Mouse (Mus musculus) kidney, embryonic 16.5 days (tissue): Measurements from ENCODE around the gene Amh. TPM values are rescaled to one million over a fixed set of nuclear protein-coding genes. Genes with fewer than 3 reads are reported as not detected.

Source experiments
- ATAC-seq: fragments of 200-750 bp; cut with Nextera tagmentation; 2 replicates; pipeline ENCODE4 v1.8.0; 2017; ENCODE audit warnings: moderate TSS enrichment; ENCODE audit not compliant: low FRiP score, low TSS enrichment
- H3K27ac ChIP-seq: fragments of 300-500 bp; sonication (generic); 2 replicates; pipeline ENCODE4 v1.5.1; 2014; ENCODE audit warnings: low read length
- H3K27me3 ChIP-seq: fragments of 300-500 bp; sonication (generic); 2 replicates; pipeline ENCODE4 v1.6.1; 2014; ENCODE audit warnings: low read length, control low read depth, mixed read lengths; ENCODE audit not compliant: insufficient read depth
- H3K36me3 ChIP-seq: fragments of 300-500 bp; sonication (generic); 2 replicates; pipeline ENCODE4 v1.6.1; 2014; ENCODE audit warnings: low read length, control low read depth, mixed read lengths; ENCODE audit not compliant: insufficient read depth
- H3K4me1 ChIP-seq: fragments of 300-500 bp; sonication (generic); 2 replicates; pipeline ENCODE4 v1.6.1; 2014; ENCODE audit warnings: low read length, control low read depth, mixed read lengths; ENCODE audit not compliant: insufficient read depth
- H3K4me2 ChIP-seq: fragments of 300-500 bp; sonication (generic); replicated peaks from 2 replicates; pipeline ENCODE4 v1.6.1; 2014; ENCODE audit warnings: low read depth, low read length
- H3K4me3 ChIP-seq: fragments of 300-500 bp; sonication (generic); 2 replicates; pipeline ENCODE4 v1.5.1; 2014; ENCODE audit warnings: mild to moderate bottlenecking, low read length
- H3K9ac ChIP-seq: fragments of 300-500 bp; sonication (generic); replicated peaks from 2 replicates; pipeline ENCODE4 v1.6.1; 2014; ENCODE audit warnings: low read length
- H3K9me3 ChIP-seq: fragments of 300-500 bp; sonication (generic); 2 replicates; pipeline ENCODE4 v1.6.1; 2016; ENCODE audit warnings: low read length, control low read depth
- WGBS: fragments of 180-500 bp; shearing (Covaris S2); extraction: QIAGEN DNeasy Blood & Tissue Kit; methylation state at CpG from one replicate; pipeline ENCODE4 v1.1.7; 2014; 5-methylcytosine and 5-hydroxymethylcytosine counted together
- microRNA counts: library from miRNA; unstranded; fragments of <30 nt; microRNA quantifications from one replicate; lab custom pipeline; 2016
- microRNA-seq: library from miRNA; unstranded; fragments of <30 nt; microRNA quantifications from one replicate; pipeline ENCODE4, GENCODE M21; 2016
- polyA plus RNA-seq: library from polyadenylated mRNA; unstranded; fragments of >200 nt; fragmentation: Nextera tagmentation; extraction: Ambion mirVana; gene quantifications from 2 replicates; pipeline ENCODE4 v1.2.1, GENCODE M21; 2015

The Amh gene
- polyA plus RNA-seq, 1 experiment from 2014 or later = 0.70 TPM

DNA sequence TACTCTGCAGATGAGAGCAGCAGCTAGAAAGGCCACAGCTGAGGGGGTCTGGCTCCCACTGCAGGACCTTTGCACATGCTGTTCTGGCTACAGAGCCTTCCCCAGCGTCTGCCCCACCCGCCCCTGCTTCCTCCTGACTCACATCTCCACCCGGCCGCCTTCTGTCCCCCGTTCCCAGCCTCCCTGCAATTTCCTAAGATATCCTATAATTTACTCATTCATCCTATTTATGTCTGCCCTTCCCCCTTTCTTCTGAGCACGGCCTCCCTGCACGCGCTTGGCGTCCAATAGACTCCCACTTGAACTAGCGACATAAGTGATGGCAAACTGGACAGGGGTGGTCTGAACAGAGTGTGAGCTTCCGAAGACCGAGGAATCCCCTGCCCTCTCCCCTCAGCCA lies 40.7 kb downstream of the Amh start:
- Histone ChIP-seq H3K9me3 (no peaks in the 10 kb centered on the region), H3K4me1 (peaks cover 11% of the 10 kb centered on the region; the same call in 1 of the 2 replicates), H3K4me3 (no peak overlapping the region), H3K27me3 (peaks cover 37% of the 10 kb centered on the region), H3K9ac (no peak overlapping the region), H3K36me3 (no peaks in the 10 kb centered on the region), H3K27ac (no peak overlapping the region), H3K4me2 (no peak overlapping the region)
- 65% methylated on average over 12 of the region's 12 CpGs for WGBS
- ATAC-seq = no peak

DNA sequence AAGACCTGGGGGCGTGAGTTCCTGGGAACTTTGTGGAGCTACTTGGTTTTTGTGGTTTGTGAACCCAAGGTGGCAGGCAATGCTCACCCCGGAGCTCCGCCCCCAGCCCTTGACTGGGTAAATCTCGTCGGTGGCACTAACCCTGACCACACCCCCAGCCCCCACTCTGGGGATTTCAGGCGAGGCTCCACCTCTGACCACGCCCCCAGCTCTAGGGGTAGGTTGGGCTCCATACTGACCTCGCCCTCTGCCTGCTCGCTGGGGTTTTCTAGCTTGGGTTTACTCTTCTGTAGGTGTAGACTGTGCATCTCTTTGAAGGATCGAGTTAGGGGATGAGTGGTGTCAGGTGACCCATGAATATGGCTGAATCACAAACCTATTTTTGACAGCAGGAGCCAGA lies 43.5 kb downstream of the Amh start:
- H3K4me3 ChIP-seq = no peak overlapping the region
- H3K27ac ChIP-seq = no peak overlapping the region
- peak; percentile 17; the same call in 1 of the 2 replicates for ATAC-seq
- no peak overlapping the region for H3K9ac ChIP-seq
- peaks cover 20% of the 10 kb centered on the region for H3K27me3 ChIP-seq
- peaks cover 21% of the 10 kb centered on the region; the same call in 1 of the 2 replicates for H3K36me3 ChIP-seq
- no peak overlapping the region for H3K4me2 ChIP-seq
- H3K4me1 ChIP-seq = peaks cover 9% of the 10 kb centered on the region; the same call in 1 of the 2 replicates
- 8% methylated on average over 10 of the region's 10 CpGs for WGBS
- H3K9me3 ChIP-seq = no peaks in the 10 kb centered on the region

DNA sequence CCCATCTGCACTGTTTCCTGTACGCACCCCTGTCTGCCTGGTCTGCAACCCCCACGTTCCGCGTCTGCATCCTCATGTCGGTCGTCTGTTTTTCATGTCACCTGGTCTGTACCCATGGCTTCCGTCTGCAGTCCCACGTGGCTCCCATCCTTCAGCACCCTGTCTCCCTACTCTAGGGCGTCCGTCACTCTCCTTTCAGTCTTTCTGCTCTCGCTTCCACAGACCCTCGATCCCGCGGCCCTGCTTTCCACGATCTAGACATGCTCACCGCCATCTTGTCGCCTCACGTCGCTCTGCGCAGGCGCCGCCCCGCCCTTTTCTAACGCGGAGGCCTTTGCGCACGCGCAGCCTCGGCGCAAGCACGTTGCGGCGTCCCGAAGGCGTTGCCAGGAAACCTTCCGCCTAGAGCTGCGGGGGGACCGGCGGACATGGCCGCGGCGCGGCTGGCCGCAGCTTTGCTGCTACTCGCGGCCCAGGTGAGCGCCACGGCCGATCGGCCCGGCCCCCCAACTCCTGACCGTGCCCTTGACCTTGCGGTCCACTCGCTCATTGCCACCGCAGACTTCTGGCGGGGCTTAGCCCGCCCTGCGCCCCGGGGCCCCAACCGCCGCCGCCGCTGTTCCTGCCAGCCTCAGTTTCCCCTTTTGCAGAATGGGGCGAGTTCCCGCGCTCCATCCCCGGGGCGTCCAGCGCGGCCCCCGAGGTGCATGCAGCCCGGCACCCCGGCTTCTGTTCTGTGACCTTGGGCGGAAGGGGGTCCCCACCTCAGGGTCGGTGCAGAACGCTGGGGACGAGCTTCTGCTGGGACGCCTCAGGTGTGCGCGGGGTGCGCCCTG lies 50.1 kb downstream of the Amh start, which contains the start of the genes Lsm7 and Sppl2b:
Gene Lsm7, minus strand, starts transcription at position 297 of the 836 bp plus-strand sequence.
Gene Sppl2b, plus strand, starts transcription at position 363 of the 836 bp plus-strand sequence.
- peak; percentile 84 for ATAC-seq
- no peaks in the 10 kb centered on the region for H3K27me3 ChIP-seq
- H3K9me3 ChIP-seq = no peaks in the 10 kb centered on the region
- peaks cover 22% of the 10 kb centered on the region for H3K4me1 ChIP-seq
- H3K36me3 ChIP-seq = peaks cover 21% of the 10 kb centered on the region; the same call in 1 of the 2 replicates
- H3K9ac ChIP-seq = peak within 1 kb of the TSS; percentile 94
- peak within 1 kb of the TSS; percentile 34; the same call in 1 of the 2 replicates for H3K27ac ChIP-seq
- peak within 1 kb of the TSS; percentile 99 for H3K4me2 ChIP-seq
- peak within 1 kb of the TSS; percentile 76 for H3K4me3 ChIP-seq
- under 1% methylated on average over 81 of the region's 81 CpGs for whole genome bisulfite sequencing

DNA sequence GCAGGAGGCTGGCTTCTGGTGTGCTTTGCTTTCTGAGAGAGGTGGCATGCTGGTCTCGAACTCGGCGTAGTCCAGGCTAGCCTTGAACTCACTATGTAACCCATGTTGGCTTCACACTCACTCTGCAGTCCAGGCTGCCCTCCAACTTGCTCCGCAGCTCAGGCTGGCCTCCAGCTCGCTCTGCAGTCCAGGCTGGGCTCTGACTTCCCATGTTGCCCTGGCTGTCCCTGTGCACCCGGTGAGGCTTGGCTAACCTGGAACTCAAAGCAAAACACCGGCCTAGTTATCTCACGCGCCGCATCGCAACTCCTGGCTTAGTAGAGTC lies 50.7 kb downstream of the Amh start:
- no peak overlapping the region for H3K27ac ChIP-seq
- peak overlapping the region; percentile 76 for H3K4me3 ChIP-seq
- WGBS = 22% methylated on average over 11 of the region's 11 CpGs
- H3K9ac ChIP-seq = peak overlapping the region; percentile 94
- H3K36me3 ChIP-seq = peaks cover 21% of the 10 kb centered on the region; the same call in 1 of the 2 replicates
- ATAC-seq = 0 out of 2 replicates have a peak, but pooled peaks have one; percentile 7
- H3K27me3 ChIP-seq = no peaks in the 10 kb centered on the region
- H3K4me2 ChIP-seq = peak overlapping the region; percentile 99
- peaks cover 22% of the 10 kb centered on the region for H3K4me1 ChIP-seq
- H3K9me3 ChIP-seq = no peaks in the 10 kb centered on the region

DNA sequence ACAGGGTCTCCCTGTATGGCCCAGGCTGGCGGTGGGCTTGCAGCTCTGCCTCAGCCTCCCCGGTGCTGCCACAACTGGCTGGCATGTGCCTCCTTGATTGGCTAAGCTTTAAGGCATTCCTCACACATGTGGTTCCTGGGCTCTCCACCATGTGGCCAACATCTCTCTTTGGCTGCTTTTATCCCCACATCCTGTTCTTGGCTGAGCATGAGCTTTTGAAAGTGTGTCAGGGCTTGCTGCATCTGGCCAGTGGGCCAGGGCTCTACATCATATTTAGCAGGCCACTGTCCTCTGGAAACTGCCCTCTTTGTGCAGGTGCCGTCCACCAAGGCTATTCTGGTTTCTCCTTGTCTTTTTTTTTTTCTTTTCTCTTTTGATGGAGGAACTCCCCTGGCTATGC lies 51.2 kb downstream of the Amh start:
- Histone ChIP-seq H3K4me1 (peaks cover 22% of the 10 kb centered on the region), H3K4me3 (no peak overlapping the region; the same call in 1 of the 2 replicates), H3K27ac (no peak overlapping the region), H3K36me3 (peaks cover 17% of the 10 kb centered on the region; the same call in 1 of the 2 replicates), H3K27me3 (no peaks in the 10 kb centered on the region), H3K4me2 (peak overlapping the region; percentile 99), H3K9ac (peak overlapping the region; percentile 94; the same call in 1 of the 2 replicates), H3K9me3 (no peaks in the 10 kb centered on the region)
- 59% methylated on average over 3 of the region's 3 CpGs for WGBS
- ATAC-seq = no peak

DNA sequence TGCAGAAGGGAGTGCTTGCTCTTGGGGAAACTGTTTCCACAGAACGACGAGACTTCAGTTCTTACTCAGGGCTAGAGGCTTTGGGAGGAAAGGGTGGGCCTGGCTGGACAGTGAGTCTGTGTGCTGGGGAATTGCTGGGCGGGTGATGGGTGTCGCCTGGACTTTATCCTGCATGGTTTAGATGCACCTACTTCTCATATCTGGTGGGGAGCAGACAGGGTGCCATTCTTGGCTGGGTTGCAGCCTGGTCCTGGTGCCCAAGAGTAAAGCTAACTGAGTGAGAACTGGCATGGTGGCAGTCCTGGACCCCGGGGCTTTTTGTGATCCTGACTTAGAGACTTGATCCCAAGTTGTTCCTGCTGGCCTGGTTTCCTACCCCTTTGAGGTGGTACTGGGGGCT lies 51.9 kb downstream of the Amh start:
- H3K4me1 ChIP-seq = peaks cover 22% of the 10 kb centered on the region
- H3K27me3 ChIP-seq = no peaks in the 10 kb centered on the region
- WGBS = 83% methylated on average over 5 of the region's 5 CpGs
- no peak overlapping the region for H3K4me3 ChIP-seq
- no peak overlapping the region for H3K27ac ChIP-seq
- H3K9ac ChIP-seq = no peak overlapping the region; the same call in 1 of the 2 replicates
- no peak overlapping the region for H3K4me2 ChIP-seq
- H3K9me3 ChIP-seq = no peaks in the 10 kb centered on the region
- peaks cover 13% of the 10 kb centered on the region; the same call in 1 of the 2 replicates for H3K36me3 ChIP-seq
- ATAC-seq = no peak

MicroRNA genes within 50 kb of the gene (microRNA counts, 519-probe panel; counts per million panel counts)
- 104 counts per million, percentile 35 among the panel's probes with 10 or more counts for microRNA mmu-miR-1982 (lab: Ali Mortazavi, UCI)

Small RNA genes lying within 50 kb of the gene (microRNA-seq; reads per million reads assigned to microRNA genes)
- 1.1 reads per million for gene Mir1982

Other genes with a start within 250 kb of the Amh start
- gene Rexo1, start 243.7 kb upstream of the Amh start, polyA plus RNA-seq = 27.2 and 29.8 TPM in 2 replicates
- 10.4 and 11.6 TPM in 2 replicates for gene Klf16, start 227.9 kb upstream of the Amh start, polyA plus RNA-seq
- 86.5 and 89.2 TPM in 2 replicates for gene Abhd17a, start 214.9 kb upstream of the Amh start, polyA plus RNA-seq
- 113 and 117 TPM in 2 replicates for gene Scamp4, start 202.4 kb upstream of the Amh start, polyA plus RNA-seq
- gene Adat3, start 202.4 kb upstream of the Amh start, polyA plus RNA-seq = 8.7 and 10.4 TPM in 2 replicates
- gene Gm49322, start 199.2 kb upstream of the Amh start, polyA plus RNA-seq = 4.2 and 4.8 TPM in 2 replicates
- 30.8 and 93.6 TPM in 2 replicates for gene Csnk1g2, start 182.4 kb upstream of the Amh start, polyA plus RNA-seq
- gene Btbd2, start 148.2 kb upstream of the Amh start, polyA plus RNA-seq = 21.0 and 74.8 TPM in 2 replicates
- 71.1 and 108 TPM in 2 replicates for gene Mknk2, start 127.1 kb upstream of the Amh start, polyA plus RNA-seq
- 43.1 and 43.2 TPM in 2 replicates for gene Mob3a, start 103.3 kb upstream of the Amh start, polyA plus RNA-seq
- 23.3 and 23.8 TPM in 2 replicates for gene Izumo4, start 103.1 kb upstream of the Amh start, polyA plus RNA-seq
- 67.7 and 68.8 TPM in 2 replicates for gene Ap3d1, start 63.0 kb upstream of the Amh start, polyA plus RNA-seq
- gene Dot1l, start 50.0 kb upstream of the Amh start, polyA plus RNA-seq = 17.3 and 20.7 TPM in 2 replicates
- gene Sf3a2, start 7.0 kb upstream of the Amh start, polyA plus RNA-seq = 71.2 and 87.3 TPM in 2 replicates
- 123 and 129 TPM in 2 replicates for gene Plekhj1, start 6.6 kb upstream of the Amh start, polyA plus RNA-seq
- 4.5 and 4.6 TPM in 2 replicates for gene Jsrp1, start 8.3 kb downstream of the Amh start, polyA plus RNA-seq
- gene Oaz1, start 21.4 kb downstream of the Amh start, polyA plus RNA-seq = 1,744 and 2,086 TPM in 2 replicates
- 0.66 and 0.71 TPM in 2 replicates for gene Lingo3, start 38.8 kb downstream of the Amh start, polyA plus RNA-seq
- 248 and 262 TPM in 2 replicates for gene Lsm7, start 50.0 kb downstream of the Amh start, polyA plus RNA-seq
- gene Sppl2b, start 50.0 kb downstream of the Amh start, polyA plus RNA-seq = 52.6 and 54.0 TPM in 2 replicates
- gene Tmprss9, start 66.6 kb downstream of the Amh start, polyA plus RNA-seq = 0.08 TPM in 1 of 2 replicates, not detected in the other
- gene Timm13, start 95.7 kb downstream of the Amh start, polyA plus RNA-seq = 361 and 376 TPM in 2 replicates
- 61.8 and 62.4 TPM in 2 replicates for gene Lmnb2, start 113.0 kb downstream of the Amh start, polyA plus RNA-seq
- 22.3 and 24.1 TPM in 2 replicates for gene Gadd45b, start 124.8 kb downstream of the Amh start, polyA plus RNA-seq
- 6.6 and 6.7 TPM in 2 replicates for gene Gng7, start 209.7 kb downstream of the Amh start, polyA plus RNA-seq
- gene Diras1, start 220.4 kb downstream of the Amh start, polyA plus RNA-seq = 0.11 and 0.41 TPM in 2 replicates
- 19.6 and 19.9 TPM in 2 replicates for gene Slc39a3, start 232.2 kb downstream of the Amh start, polyA plus RNA-seq